8 mouse cellular contexts compared by ENCODE assay signal in genomic region chr8:70042583-70043455, GRCm38 (mm10). TPM values are rescaled to one million over a fixed set of nuclear protein-coding genes. Genes with fewer than 3 reads are reported as not detected.
A peak's percentile ranks its signal among the peaks of the same experiment; 100 is the strongest.
DNase-seq lines count a peak whose midpoint lies in the region; ATAC-seq lines count a peak whose summit lies in the region.

Mau2 (minus strand) TSS chr8:70042734.
Sugp1 (plus strand) TSS chr8:70042813.

- H3K36me3 ChIP-seq in lung, embryonic 16.5 days (ENCODE audit: control insufficient read depth, insufficient read depth, low read length) = no peaks in the 10 kb centered on the region

- no peaks in the 10 kb centered on the region for H3K9me3 ChIP-seq in lung, embryonic 16.5 days (ENCODE audit: control insufficient read depth, low read length)

- no peaks in the 10 kb centered on the region for H3K27me3 ChIP-seq in lung, embryonic 16.5 days (ENCODE audit: control insufficient read depth, insufficient read depth, low read depth, low read length)

- under 1% methylated on average over 65 of the region's 65 CpGs for WGBS in lung, embryonic 16.5 days

- H3K4me3 ChIP-seq in lung, embryonic 16.5 days (ENCODE audit: low read length) = peak within 1 kb of the TSS; percentile 82

- DNase-seq in MEL-GATA-1-ER (ENCODE audit: extremely low read depth, low read depth) = peak; percentile 92
- peak; percentile 97 for DNase-seq in cerebellum, adult 8-10 months
- DNase-seq in forelimb bud, embryonic 11.5 days (ENCODE audit: low read depth, low spot score) = peak; percentile 98
- DNase-seq in layer of hippocampus, adult 9-10 months (ENCODE audit: low spot score) = peak; percentile 87
- DNase-seq in ovary, postnatal 10 days (ENCODE audit: low spot score) = peak; percentile 83
- DNase-seq in thymus, postnatal 10 days (ENCODE audit: low spot score in 2 of 2) = peak; percentile 95 to 97

- peak within 1 kb of the TSS; percentile 94 for H3K4me2 ChIP-seq in lung, embryonic 16.5 days (ENCODE audit: low read depth, low read length)

- peak within 1 kb of the TSS; percentile 93 for H3K9ac ChIP-seq in lung, embryonic 16.5 days (ENCODE audit: low read length)

- H3K27ac ChIP-seq in lung, embryonic 16.5 days (ENCODE audit: low read length) = peak within 1 kb of the TSS; percentile 87

- ATAC-seq in hematopoietic stem cell, adult 5-6 weeks (replicated peaks in 1 of 2; ENCODE audit: insufficient read depth in 1 of 2, low FRiP score in 2 of 2, low TSS enrichment in 1 of 2, low read depth in 1 of 2, poor library complexity in 2 of 2, severe bottlenecking in 2 of 2) = peak; percentile 95 to 96
- ATAC-seq in lung, embryonic 16.5 days (ENCODE audit: low read depth) = peak; percentile 97

- peaks cover 10% of the 10 kb centered on the region for H3K4me1 ChIP-seq in lung, embryonic 16.5 days (replicated peaks; ENCODE audit: control insufficient read depth, insufficient read depth, low read length)

RNA-seq across cellular contexts. Expression of gene Mau2, which starts in this region (rescaled TPM):
- total RNA-seq in hematopoietic stem cell, adult 5-6 weeks (2017) = 35.5 and 45.4 TPM in 2 replicates
- polyA plus RNA-seq in lung, embryonic 16.5 days (2015; fragmentation: Nextera tagmentation; extraction: Ambion mirVana) = 54.0 and 55.1 TPM in 2 replicates

RNA-seq across cellular contexts. Expression of gene Sugp1, which starts in this region (rescaled TPM):
- total RNA-seq in hematopoietic stem cell, adult 5-6 weeks (2017) = 28.4 and 37.7 TPM in 2 replicates
- polyA plus RNA-seq in lung, embryonic 16.5 days (2015; fragmentation: Nextera tagmentation; extraction: Ambion mirVana) = 43.1 and 44.1 TPM in 2 replicates

Comparison
In these comparisons a context has a peak if more than half of its experiments do, and no peak if none do; other contexts are left out.
1. Peak in every context shown above with its lines: DNase-seq, ATAC-seq, H3K4me3 ChIP-seq and H3K27ac ChIP-seq.